Mouse (Mus musculus) small intestine, adult 2 months (tissue): ENCODE measurements around the gene Rbm5.

ENCODE experiments used
- CTCF ChIP-seq: fragments of 200-500 bp; IDR thresholded peaks from 2 replicates; pipeline ENCODE4 v1.5.1; 2012; ENCODE audit warnings: low read depth, mild to moderate bottlenecking, control low read depth, inconsistent platforms, low read length, moderate library complexity, mixed read lengths; ENCODE audit not compliant: insufficient replicate concordance, insufficient read length; ENCODE audit errors: extremely low read depth
- POLR2A ChIP-seq: fragments of 200-500 bp; IDR thresholded peaks from 2 replicates; pipeline ENCODE4 v1.6.1; 2012; ENCODE audit warnings: low read depth, mild to moderate bottlenecking, control low read depth, inconsistent platforms, low read length, moderate library complexity

DNA sequence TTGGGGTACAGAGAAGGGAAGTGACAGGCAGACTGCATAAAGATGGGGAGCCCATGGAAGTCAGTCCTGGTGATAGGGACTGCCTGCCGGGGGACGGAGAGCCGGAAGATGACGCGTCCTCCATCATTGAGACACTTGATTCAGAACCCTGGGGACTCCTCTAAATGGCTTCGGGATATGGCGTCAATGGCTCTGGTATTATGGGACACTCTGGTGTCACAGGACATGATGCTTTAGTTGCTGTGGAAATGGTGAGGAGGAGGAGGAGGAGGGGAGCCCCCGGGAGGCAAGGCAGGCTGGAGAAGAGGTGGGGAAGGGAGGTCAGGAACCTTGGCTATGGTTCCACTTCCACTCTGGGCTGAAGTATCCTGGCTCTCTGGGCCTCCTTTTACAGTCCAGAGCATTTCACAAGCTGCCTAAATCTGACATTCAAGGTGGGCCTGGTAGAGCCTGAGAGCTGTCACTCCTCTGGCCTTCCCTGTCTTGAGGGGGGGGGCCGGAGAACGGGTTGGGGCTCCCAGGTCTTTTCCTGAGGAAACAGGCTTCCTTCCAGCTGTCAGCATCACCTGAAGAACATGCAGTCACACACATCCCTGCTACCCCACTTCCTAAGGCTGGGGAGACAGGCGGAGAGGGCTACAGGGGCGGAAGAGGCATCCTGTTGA, 75.2 kb downstream of the Rbm5 start:
- TF ChIP-seq POLR2A (no peak), CTCF (no peak)
